Mouse (Mus musculus): ENCODE measurements around the gene Stoml2. TPM values are rescaled to one million over a fixed set of nuclear protein-coding genes. Genes with fewer than 3 reads are reported as not detected.
"Not testable (repeated sequence)": the region's sequence is repeated elsewhere in the genome, so short reads cannot be mapped to it uniquely, and the experiment has no call there.

Gene Stoml2
- polyA plus RNA-seq, 1 experiment from 2014 or later, result 340 TPM

DNA sequence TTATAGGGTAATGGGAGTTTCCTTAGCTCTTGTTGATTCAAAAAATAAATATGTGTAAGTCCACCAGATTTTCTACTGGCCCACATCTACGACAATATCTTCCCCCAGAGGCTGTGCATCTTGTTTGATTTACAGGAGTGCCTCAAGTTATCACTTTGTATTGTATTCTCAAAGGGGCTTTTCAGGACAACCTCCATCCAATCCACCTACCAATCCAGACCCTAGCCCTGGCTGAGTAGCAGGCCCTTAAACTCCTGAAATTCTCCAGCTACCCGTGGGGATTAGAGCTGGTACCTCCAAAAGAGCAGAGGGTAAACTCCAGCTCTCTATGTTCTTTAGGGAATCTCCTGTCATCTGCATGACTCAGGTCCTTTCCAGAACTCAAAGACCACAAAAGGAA lies 33.5 kb downstream of the Stoml2 start:
- Histone ChIP-seq H3K4me2 (peak overlapping the region; percentile 90), H3K4me1 (ENCODE audit: insufficient read depth) (peaks cover 13% of the 10 kb centered on the region; the same call in 1 of the 2 replicates), H3K36me3 (ENCODE audit: insufficient read depth) (peaks cover 39% of the 10 kb centered on the region), H3K9me3 (ENCODE audit: low read depth, low read length) (no peaks in the 10 kb centered on the region), H3K27me3 (ENCODE audit: insufficient read depth, low read length) (no peaks in the 10 kb centered on the region), H3K27ac (ENCODE audit: low read depth) (no peak overlapping the region), H3K9ac (no peak overlapping the region), H3K4me3 (ENCODE audit: low read depth, low read length) (peak overlapping the region; percentile 59)
- DNase-seq (no peak), ATAC-seq (ENCODE audit: insufficient read depth) (no peak)
- 52% methylated on average over 2 of the region's 2 CpGs for WGBS
- no peak for TF ChIP-seq CTCF (IDR thresholded peaks at IDR 0.05; ENCODE audit: low read depth)

DNA sequence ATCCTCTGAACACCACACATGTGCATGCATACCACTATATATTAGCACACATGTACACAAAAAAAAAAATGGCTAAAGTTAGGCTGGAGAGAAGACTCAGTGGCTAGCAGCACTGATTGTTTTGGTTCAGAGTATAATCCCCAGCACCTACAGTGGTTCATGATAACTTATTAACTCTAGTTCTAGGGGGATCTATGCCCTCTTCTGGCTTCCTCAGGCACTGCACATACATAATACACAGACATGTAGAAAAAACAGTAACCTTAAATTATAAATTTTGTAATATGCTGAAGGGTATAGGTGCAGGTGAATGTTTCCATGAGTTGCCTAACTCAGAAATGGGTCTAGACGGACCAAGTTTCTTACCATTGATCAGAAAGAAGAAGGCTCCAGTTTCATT lies 43.2 kb downstream of the Stoml2 start:
- Histone ChIP-seq H3K27me3 (ENCODE audit: insufficient read depth, low read length) (no peaks in the 10 kb centered on the region), H3K9me3 (ENCODE audit: low read depth, low read length) (no peaks in the 10 kb centered on the region), H3K4me1 (ENCODE audit: insufficient read depth) (no peaks in the 10 kb centered on the region), H3K36me3 (ENCODE audit: insufficient read depth) (peaks cover 97% of the 10 kb centered on the region), H3K4me3 (ENCODE audit: low read depth, low read length) (no peak overlapping the region), H3K9ac (no peak overlapping the region), H3K27ac (ENCODE audit: low read depth) (no peak overlapping the region), H3K4me2 (no peak overlapping the region)
- TF ChIP-seq CTCF (IDR thresholded peaks at IDR 0.05; ENCODE audit: low read depth), result no peak
- ATAC-seq (ENCODE audit: insufficient read depth) (no peak), DNase-seq (peak; percentile 16)
- WGBS, result 67% methylated on average over 1 of the region's 1 CpGs

DNA sequence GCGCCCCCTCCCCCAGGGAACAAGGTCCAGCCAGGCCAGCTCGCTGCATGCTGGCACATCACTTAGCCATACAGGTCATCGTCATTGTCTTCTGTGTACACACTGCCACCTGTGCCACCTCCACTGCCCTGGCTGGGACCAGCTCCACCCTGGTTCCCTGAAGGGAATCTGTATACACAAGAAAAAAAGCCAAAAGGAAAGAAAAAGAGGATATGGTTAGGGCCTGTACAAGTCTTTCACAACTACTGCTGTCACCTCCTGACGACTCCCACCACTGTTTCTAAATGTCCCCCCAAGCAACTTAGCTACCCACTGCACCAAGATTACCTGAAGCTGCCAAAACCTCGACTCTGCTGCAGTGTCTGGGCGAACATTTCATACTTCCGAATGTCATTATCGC lies 51.0 kb downstream of the Stoml2 start:
- WGBS, result 92% methylated on average over 8 of the region's 8 CpGs
- H3K27me3 ChIP-seq (ENCODE audit: insufficient read depth, low read length); ATAC-seq (ENCODE audit: insufficient read depth): not testable (repeated sequence)

DNA sequence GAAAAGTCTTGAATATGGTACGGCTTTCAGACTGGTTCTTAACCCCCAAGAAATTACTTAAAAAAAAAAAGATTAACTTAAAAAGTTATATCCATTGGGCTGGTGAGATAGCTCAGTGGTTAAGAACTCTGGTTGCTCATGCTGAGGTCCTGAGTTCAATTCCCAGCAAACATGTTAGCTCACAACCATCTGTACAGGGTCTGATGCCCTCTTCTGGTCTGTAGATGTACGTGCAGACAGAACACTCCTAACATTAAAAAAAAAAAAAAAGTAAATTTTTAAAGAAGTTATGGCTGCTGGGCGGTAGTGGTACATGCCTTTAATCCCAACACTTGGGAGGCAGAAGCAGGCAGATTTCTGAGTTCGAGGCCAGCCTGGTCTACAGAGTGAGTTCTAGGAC lies 53.4 kb downstream of the Stoml2 start:
- Histone ChIP-seq H3K4me1 (ENCODE audit: insufficient read depth) (no peaks in the 10 kb centered on the region), H3K27me3 (ENCODE audit: insufficient read depth, low read length) (no peaks in the 10 kb centered on the region), H3K4me2 (no peak overlapping the region), H3K9ac (no peak overlapping the region), H3K9me3 (ENCODE audit: low read depth, low read length) (no peaks in the 10 kb centered on the region), H3K4me3 (ENCODE audit: low read depth, low read length) (no peak overlapping the region), H3K27ac (ENCODE audit: low read depth) (no peak overlapping the region), H3K36me3 (ENCODE audit: insufficient read depth) (peaks cover 60% of the 10 kb centered on the region)
- TF ChIP-seq CTCF (IDR thresholded peaks at IDR 0.05; ENCODE audit: low read depth), result peak; percentile 27; the same call in 1 of the 2 replicates
- DNase-seq (peak; percentile 40), ATAC-seq (ENCODE audit: insufficient read depth) (no peak)
- WGBS, result 88% methylated on average over 4 of the region's 4 CpGs

More for the DNA sequence above, 51.0 kb downstream of the Stoml2 start:
- H3K9me3 ChIP-seq (ENCODE audit: low read depth, low read length); H3K27ac ChIP-seq (ENCODE audit: low read depth); H3K9ac ChIP-seq; H3K4me3 ChIP-seq (ENCODE audit: low read depth, low read length); H3K4me1 ChIP-seq (ENCODE audit: insufficient read depth); DNase-seq; H3K4me2 ChIP-seq: not testable (repeated sequence)
- H3K36me3 ChIP-seq (ENCODE audit: insufficient read depth), result peaks cover 79% of the 10 kb centered on the region

Other genes starting within 250 kb of the Stoml2 start
- 0.05 TPM in 1 of 2 replicates, not detected in the other for gene Fam205a1, start 177.8 kb downstream of the Stoml2 start, polyA plus RNA-seq (2014; fragmentation: Nextera tagmentation; extraction: Ambion mirVana)
- gene Gm12394, start 174.9 kb downstream of the Stoml2 start, polyA plus RNA-seq (2014; fragmentation: Nextera tagmentation; extraction: Ambion mirVana), result 0.12 and 0.38 TPM in 2 replicates
- gene Fam205c, start 157.5 kb downstream of the Stoml2 start, polyA plus RNA-seq (2014; fragmentation: Nextera tagmentation; extraction: Ambion mirVana), result 0.25 and 0.42 TPM in 2 replicates
- 0.43 and 0.53 TPM in 2 replicates for gene Phf24, start 115.0 kb downstream of the Stoml2 start, polyA plus RNA-seq (2014; fragmentation: Nextera tagmentation; extraction: Ambion mirVana)
- gene Dnajb5, start 81.9 kb downstream of the Stoml2 start, polyA plus RNA-seq (2014; fragmentation: Nextera tagmentation; extraction: Ambion mirVana), result 6.3 and 6.9 TPM in 2 replicates
- 0.43 and 0.46 TPM in 2 replicates for gene 1700022I11Rik, start 62.1 kb downstream of the Stoml2 start, polyA plus RNA-seq (2014; fragmentation: Nextera tagmentation; extraction: Ambion mirVana)
- gene Vcp, start 31.2 kb downstream of the Stoml2 start, polyA plus RNA-seq (2014; fragmentation: Nextera tagmentation; extraction: Ambion mirVana), result 558 and 560 TPM in 2 replicates
- 19.4 and 20.8 TPM in 2 replicates for gene Fancg, start 21.2 kb downstream of the Stoml2 start, polyA plus RNA-seq (2014; fragmentation: Nextera tagmentation; extraction: Ambion mirVana)
- gene Pigo, start 5.9 kb downstream of the Stoml2 start, polyA plus RNA-seq (2014; fragmentation: Nextera tagmentation; extraction: Ambion mirVana), result 19.2 and 21.4 TPM in 2 replicates
- 7.1 and 7.8 TPM in 2 replicates for gene Fam214b, start 14.5 kb upstream of the Stoml2 start, polyA plus RNA-seq (2014; fragmentation: Nextera tagmentation; extraction: Ambion mirVana)
- 7.6 and 8.2 TPM in 2 replicates for gene Unc13b, start 27.2 kb upstream of the Stoml2 start, polyA plus RNA-seq (2014; fragmentation: Nextera tagmentation; extraction: Ambion mirVana)
- gene Atp8b5, start 235.4 kb upstream of the Stoml2 start, polyA plus RNA-seq (2014; fragmentation: Nextera tagmentation; extraction: Ambion mirVana), result 0.28 and 0.42 TPM in 2 replicates

Data from lung, embryonic 14.5 days (tissue).